Mouse (Mus musculus) granulocyte monocyte progenitor cell, adult 5-6 weeks (primary cell): ENCODE results near the gene Phf5a. TPM values are rescaled to one million over a fixed set of nuclear protein-coding genes. Genes with fewer than 3 reads are reported as not detected.

Experiments
- ATAC-seq: replicated peaks from 2 replicates; pipeline ENCODE4 v1.8.0; 2016; ENCODE audit warnings: mild to moderate bottlenecking, moderate TSS enrichment, inconsistent platforms; ENCODE audit not compliant: poor library complexity, severe bottlenecking
- total RNA-seq, 2 experiments: library from RNA; stranded (forward) in 1 of 2; stranded (reverse) in 1 of 2; fragments of 200-712, 200-1000 nt in 1 of 2; fragments of >200 nt in 1 of 2; fragmentation: Nextera tagmentation in 1 of 2; gene quantifications; 2 replicates each; pipeline ENCODE4 v1.2.3; 2014 to 2017

Phf5a gene
- total RNA-seq, 2 experiments from 2014 or later: 107 to 148 TPM

DNA sequence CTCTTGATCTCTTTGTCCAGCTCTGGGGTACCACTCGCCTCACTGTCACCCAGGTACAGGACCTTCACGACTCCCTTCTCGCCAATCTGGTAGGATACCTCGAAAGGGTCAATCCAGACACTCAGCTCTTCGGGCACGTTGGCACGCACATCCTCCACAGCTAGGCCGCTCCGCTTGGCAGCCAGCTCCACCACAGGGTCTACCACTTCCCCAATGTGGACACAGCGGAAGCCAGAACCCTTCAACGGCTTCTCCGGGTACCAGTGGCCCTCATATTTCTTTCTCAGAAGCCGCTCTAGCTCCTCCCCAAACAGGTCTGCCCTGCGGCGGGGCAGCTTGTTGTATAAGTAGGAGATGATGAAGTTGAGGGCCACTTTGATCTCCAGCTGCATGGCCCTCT lies 20.3 kb downstream of the Phf5a start:
- ATAC-seq: peak; percentile 74

DNA sequence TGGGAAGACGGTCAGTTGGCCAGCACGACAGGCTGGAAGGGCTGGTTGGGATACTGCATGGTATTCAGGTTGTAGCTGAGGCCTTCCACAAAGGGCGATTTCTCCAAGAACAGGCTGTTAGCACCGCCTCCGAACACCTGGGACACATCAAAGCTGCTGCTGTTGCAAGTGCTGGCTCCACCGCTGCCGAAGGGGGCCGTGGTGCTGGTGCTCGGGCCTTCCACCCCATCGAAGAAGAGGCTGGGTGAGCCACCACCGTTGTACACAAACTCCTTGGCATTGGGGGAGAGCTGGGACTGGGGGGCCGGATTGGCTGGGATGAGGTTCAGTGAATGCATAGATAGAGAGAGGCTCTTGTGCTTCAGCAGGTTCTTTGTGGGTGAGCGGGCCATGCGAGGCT lies 21.0 kb downstream of the Phf5a start:
- ATAC-seq: no peak

DNA sequence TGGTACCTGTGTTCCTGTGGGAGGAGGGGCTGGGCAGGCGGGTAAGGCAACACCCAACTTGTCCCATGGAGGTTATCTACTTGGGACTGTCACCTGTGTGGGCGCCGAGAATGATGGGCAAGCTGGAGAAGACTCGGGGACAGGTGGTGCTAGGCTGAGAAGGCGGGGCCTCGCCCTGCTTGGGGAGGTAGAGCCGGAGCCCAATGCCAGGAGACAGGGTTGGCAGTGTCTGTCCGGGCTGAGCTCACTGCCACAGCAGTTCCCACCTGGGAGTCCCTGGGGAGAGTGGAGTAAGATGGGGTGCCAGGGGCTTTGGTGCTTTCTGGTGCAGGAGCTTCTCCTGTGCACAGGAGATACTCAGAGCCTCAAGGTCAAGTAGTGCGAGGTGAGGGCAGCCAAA lies 22.6 kb downstream of the Phf5a start:
- ATAC-seq: no peak

DNA sequence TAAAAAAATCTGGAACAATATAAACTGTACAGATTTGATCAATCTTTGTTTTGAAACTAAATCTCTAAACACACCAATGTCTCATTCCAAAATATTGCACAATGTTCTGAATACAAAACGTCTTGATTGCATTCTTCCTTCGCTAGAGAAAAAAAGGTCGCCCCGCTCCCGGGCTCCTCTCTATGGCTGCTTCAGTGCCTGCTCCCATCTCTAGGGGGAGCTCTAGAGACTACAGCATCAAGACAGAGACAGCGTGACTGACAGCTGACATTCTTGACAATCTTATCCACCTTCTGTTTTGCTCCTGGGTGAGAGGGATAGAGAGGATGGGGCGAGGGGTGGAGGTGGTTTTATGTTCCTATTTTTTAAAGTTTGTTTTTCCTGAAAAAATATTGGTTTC lies 23.4 kb downstream of the Phf5a start:
- ATAC-seq: peak; percentile 51

DNA sequence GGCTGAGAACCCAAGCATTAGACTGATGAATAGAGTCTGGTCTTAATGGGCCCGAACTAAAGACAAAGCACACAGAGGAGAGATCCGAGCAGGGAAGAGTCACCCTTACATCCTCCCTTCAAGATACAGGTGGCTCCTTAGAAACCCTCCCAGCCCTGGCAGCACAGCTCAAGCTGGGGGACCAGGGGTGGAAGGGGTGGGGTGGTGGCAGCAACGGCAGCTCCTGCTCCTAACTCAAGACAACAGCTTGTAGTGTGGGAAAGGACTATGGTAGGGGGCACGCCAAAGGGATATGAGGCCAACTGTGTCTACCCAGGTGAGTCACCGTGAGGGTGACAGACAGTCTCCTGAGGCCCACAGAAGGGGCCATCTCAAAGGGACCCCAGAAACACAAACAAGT lies 23.9 kb downstream of the Phf5a start:
- ATAC-seq: no peak

DNA sequence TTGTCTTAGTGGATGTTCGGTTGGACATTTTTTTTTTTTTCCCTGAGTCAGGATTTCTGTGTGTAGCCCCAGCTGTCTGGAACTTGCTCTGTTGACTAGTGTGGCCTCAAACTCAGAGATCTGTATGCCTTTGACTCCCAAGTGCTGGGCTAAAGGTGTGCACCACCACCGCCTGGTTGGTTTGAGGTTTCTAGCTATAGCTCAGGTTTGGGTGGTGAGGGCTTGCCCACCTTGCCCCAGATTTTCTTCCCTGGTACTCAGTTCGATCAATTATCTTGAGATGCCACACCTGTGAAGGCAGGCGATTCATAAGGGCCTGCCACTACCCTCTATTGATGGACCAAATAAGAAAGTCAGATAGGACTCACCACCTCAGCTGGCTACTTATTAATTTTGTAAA lies 24.6 kb downstream of the Phf5a start:
- ATAC-seq: no peak

DNA sequence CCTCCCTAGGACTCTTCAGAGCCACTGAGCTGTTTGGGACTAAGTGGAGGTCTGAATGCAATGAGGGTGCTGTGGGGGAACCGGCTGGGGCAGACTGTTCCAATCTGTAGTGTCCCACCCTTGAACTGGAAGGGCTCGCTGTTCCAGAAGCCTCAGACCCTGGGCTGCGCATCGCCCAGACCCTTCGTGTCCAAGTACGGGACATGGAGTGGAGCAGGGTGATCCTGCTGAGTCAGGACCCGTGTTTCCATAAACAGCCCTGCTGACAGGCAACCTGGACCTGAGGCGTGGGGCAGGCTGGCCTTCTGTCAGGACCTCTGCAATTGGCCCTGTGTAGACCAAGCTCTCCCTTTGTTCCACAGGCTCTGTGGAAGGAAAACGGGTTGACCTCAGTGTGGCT lies 25.0 kb downstream of the Phf5a start:
- ATAC-seq: no peak

DNA sequence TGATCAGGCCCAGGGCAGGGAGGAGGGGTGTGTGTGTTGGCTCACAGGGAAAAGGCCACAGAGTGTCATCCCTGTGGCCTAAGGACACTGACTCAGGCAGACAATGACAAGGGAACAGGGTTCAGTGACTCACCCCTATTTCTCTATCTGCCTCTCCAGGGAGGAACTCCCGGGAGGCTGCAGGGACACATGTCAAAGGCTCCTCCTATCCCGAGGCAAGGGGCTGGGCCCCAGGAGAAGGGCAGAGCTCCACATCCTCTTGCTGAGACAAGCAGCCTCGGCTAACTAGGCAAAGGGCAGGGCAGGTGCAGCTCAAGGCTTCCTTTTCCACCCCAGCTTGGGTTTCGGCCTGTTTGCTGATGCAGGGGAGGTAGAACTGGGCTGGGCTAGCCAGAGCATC lies 26.0 kb downstream of the Phf5a start:
- peak; percentile 77 for ATAC-seq

DNA sequence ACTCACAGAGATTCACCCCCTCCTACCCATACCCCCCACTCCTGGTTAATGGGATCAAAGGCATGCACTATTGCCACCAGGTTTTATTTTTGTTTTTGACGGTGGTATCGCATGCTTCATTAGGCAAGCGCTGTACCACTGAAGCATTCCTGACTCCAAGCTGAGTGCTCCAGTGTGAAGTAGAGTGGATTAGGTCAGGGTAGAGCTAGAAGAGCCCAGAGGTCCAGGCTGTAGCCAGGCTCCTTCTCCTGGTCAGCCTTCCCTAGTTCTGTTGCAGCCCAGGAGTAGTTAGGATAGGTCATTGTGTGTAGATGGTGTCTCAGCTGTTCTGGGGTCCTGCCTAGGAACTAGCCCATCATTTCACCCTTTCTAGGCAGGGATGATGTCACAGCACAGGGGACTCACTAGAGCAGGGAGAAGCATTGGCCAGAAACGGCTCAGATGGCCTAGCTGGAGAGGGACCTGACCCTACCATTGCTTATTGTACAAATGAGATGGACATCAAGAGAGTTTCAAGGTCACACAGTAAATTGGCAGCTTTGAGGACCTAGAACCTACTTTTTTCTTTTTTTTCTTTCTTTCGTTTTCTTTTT lies 26.6 kb downstream of the Phf5a start:
- ATAC-seq: no peak

DNA sequence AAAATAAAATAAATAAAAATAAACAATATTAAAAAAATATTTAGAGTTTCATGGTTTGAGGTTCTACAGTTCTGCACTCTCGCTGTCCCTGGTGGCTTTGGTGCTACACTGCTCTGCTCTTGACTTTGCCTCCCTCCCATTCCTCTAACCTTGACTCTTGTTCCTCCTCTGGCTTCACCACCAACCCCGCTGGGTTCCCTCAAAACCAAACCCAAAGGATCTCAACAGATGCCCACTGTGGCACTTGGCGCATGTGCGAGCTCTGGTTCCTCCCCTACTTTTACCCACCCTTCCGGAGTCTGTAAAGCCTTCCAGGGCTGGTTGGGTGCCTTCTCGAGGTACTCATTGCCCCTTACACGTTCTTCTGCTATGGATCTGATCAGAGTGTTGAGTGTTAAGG lies 29.4 kb downstream of the Phf5a start:
- peak; percentile 43 for ATAC-seq

DNA sequence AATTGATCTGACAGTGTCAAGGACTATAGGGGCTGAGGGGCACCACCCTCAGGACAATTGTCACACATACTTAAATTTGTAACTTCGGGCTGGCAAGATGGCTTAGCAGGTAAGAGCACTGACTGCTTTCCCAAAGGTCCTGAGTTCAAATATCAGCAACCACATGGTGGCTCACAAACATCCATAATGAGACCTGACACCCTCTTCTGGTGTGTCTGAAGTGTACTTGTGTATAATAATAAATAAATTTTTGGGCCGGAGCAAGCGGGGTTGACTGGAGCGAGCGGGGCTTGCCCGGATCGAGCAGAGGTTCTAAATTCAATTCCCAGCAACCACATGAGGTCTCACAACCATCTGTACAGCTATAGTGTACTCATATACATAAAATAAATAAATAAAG lies 31.4 kb downstream of the Phf5a start:
- no peak for ATAC-seq

DNA sequence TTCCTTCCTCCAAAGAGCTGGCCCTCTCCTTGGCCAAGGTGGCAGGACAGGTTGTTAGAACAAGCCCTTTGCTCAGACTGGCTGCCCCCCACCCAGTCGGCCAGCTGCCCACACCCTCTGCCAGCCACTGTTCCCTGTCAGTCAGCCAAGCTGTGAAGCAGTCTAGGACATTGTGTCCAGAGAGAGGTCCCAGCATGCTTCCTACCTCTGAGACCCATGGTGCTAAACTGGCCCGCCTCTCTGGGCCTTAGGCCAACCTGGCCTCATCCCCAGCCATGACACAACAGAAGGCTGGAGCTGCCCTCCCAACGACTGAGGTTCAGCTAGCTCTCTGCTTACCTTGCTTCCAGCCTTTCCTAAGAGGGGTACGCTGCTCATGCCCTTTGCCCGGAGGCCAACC lies 32.1 kb downstream of the Phf5a start:
- no peak for ATAC-seq

DNA sequence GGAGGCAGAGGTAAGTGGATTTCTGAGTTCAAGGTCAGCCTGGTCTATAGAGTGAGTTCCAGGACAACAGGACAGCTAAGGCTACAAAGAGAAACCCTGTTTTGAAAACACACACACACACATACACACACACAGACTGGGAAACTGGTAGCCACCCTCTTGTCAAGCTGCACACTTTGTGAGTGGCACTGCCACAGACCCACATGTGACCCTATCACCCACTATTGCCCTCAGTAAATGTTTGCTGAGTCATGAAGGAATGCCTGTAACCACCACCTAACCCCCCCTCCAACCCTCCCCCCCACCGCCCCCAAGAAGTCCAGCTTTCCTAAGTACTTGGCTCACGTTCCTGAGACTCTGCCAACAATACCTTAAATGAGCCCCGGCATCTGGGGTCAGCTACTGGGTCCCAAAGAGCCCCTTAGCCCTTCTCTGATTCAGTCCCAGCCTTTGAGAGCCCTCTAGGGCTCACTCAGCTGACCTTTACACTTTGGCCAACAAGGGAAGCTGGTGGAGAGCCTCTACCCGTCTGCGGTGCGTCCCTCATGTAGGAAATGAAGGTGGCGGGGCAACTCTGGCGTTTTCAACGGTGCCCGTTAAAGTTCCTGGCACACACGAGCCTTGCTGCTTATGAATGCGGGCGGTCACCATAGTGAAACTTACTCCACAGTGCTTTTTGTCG lies 33.0 kb downstream of the Phf5a start:
- ATAC-seq: no peak

DNA sequence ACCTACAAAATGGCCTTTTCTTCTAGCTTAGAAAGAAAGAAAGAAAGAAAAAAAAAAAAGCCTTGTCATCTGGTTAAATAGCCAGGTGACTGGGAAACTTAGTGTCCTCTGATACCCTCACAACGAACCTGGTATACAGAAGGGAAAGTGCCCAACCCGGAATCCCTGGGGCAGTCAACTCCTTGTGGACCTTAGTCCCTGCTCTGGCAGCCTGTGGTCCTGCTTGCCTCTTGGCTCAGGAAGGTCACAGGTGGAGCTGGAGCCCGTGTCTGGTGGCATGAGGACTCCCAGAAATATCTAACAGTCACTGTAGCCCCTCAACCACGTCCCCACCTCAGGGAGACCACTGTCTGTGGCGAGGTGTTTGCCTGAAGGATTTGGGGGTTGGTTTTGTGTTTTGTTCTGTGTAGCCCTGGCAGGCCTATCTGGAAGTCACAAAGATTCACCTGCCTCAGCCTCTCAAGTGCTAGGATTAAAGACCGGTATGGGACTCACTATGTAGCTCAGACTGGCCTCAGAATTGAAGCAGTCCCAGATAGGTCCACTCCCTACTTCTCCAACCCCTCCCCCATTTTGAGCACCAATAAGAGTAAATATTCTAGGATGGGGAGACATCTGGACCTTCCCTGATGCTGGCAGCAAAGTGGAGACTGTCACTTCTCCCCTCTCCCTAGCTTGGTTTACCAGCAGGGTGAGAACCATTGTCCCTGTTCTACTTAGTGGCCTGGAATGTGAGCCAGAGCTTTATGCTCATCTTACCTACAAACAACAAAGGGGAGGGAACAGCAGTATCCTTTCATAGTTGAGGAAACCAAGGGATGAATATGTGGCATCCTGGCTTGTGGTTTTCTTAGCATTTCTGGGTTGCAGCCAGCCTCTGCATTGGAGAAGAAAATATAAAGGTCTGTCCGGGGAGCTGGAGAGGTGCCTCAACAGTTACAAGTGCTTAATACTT lies 34.5 kb downstream of the Phf5a start:
- no peak for ATAC-seq

DNA sequence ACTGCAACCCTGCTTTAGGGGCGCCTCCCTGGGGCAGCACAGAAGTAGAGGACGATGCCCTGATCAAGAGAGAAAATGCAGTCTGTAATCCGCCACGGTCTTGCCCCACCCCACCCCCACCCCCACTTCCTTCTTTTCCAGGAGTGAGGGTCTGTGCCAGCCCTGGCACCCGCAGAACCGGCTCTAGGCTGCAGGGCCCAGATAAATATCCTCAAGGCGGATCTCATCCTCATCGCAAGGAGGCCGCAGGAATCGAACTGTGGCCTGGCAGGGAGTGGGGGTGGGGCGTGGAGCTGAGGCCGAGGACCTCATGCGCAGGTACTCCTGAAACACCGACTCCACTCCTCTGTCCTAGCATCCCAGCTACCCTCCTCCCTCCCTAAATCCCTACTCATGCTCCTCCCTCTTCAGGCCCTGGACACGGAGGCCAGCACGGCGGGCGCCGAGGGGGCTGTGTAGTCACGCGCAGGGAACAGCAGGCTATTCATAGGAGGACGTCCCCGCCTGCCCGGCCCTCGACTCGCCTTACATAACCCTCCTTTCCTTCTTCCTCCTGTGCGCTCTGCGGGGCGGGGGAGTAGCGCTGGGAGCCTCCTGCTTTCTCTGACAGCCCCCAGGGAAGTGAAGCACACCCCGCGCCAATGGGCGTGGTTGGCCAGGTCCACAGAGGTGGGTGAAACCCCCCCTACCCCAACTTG lies 35.4 kb downstream of the Phf5a start:
- peak; percentile 88 for ATAC-seq

DNA sequence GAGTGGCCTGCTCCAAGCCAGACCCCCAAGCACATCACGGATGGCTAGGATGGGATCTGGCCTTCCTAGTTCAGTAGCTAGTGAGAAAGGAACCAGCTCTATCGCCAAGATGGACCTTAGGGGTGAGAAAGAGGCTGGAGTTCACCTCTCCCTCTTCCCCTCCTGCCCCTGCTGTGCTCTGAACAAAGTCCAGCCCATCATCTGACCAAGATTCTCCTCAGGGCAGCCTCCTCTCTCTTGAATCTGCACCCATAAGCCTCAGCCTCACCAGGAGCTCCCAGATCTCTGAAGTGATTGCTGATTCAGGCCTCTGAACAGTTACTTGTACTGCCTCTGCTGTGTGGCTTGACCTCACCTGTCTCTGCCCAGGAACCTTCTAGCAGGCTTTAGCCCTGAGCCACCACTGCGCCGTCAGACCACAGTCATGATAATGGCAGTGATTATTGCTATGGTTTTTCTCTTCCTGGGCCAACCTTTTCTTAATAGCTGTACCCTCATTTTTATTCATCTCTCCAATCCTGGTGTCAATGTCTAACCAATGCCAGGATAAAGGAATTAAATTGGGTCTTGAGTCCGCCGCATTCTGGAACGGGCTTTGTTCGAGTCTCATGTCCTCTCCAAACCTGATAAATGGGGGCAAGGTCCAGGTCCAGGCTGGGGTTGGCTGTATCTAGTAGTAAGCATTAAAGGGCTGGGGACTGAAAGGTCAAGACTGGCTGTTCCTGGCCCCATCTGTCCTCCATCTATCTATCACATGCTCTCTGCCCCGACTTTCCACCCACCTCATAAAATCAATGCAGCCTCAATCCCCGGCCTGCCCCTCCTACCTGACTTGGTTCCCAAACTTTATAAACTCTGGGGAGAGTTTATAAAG lies 36.5 kb downstream of the Phf5a start:
- no peak for ATAC-seq

DNA sequence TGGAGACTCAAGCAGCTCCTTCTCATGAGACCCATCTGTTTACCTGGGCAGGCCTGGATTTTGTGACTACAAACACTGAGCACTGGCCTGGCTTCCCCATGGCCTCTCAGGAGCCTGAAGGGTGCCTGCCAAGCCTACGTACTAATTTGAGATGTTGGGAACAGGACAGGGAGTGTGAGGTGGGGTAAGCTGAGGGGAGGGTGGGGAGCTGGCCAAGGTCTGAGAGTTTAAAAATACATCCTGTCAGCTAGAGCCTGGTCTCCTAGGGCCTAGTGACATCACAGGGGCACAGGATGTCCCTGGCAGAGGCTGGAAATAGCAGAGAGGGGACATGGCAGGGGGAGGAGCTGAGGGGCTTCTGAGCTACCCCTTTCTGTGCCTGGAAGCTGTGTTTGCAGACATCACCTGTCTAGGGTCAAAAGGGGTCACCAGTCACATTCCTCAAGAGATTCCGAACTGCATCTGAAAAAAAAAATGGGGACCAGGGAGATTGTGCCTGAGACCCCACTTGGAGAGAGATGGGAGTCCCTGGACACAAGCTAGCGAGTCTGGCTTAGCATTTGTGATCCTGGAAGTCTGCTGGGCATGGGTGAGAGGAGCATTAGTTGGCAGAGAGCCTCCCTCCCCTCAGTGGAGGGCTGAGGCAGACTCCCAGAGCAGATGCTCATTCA lies 37.4 kb downstream of the Phf5a start:
- ATAC-seq: no peak

DNA sequence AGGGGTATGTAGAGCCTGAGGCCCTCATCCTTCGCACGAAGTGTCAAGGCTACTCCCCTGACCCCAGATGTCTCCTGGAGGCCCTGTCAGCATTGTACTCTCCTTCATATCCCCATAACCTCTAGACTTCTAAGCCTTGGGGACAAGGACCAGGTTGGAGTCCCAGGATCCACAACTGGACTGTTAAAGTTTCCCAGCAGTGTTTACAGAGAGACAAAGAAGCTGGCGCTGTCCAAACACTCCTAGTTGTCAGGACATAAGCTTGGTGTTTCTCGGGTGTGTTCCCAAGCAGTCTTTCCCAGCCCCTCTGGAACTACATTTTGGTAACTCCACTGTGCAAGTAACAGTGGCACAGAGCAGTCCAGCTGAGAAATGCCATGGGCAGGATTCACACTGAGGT lies 38.2 kb downstream of the Phf5a start:
- ATAC-seq: no peak

DNA sequence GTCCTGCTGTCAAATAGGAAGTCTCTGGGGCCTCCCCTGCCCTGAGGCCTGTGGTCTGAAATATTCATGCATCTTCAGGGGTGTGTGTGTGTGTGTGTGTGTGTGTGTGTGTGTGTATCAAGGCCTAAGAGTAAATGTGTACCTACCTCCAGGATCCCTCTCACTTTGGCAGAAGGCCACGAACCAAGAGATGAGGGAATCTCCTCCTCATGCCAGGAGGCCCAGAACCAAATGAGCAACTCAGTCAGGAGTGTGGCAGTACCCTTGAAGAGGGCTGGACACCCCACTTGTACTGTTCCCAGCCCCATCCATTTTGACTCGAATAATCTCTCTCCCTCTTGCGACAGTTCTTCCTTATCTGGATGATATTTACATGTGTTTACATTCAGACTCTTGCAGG lies 39.5 kb downstream of the Phf5a start:
- no peak for ATAC-seq
